Mouse (Mus musculus): ENCODE measurements at regions not wholly inside any gene's neighbourhood (a gene's known extent, or its start where the extent isn't known, plus 50 kb on each side); places are given as distances from the start of the nearest gene placed in this dataset.
A peak's percentile ranks its signal among the peaks of the same experiment; 100 is the strongest.
"Not testable (repeated sequence)": the region's sequence is repeated elsewhere in the genome, so short reads cannot be mapped to it uniquely, and the experiment has no call there.

DNA sequence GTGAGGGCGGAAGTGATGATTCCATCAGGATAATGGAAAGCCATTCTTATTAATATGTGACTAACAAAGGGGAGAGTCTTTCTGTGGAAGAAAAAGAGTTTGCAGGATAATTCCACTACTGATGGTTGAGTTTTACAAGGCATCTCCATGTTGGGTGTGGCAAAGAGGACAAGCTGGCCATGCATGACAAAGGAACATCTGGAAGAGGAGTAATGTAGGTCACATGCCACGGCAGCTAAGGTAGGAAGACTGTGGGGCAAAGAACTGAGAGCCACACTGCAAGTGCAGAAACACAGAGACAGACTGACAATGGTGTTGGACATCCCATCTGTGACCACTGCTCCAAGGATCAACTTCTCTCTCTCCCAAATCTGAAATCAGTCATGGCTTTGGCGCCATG, 196.4 kb upstream of the Gdi2 start:
- no peak for DNase-seq (ENCODE audit: low spot score in 2 of 2)

DNA sequence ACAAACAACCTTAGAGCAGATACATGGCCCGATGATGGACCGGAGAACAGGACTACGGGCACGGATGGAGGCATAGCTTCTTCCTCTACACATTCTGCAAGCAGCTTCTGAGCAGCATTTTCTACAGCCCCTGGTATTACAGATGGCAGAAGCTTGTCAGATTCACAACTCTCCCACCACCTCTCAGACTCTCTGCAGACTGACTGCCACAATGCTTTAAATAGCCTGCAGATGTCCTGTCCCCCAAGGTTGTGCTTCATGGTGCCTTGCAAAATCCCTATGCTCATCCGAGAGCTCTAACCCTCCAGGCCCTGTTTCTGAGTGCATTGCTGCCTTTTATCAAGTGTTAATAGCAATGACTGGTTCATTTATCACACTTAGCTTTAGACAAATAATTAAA, 194.3 kb upstream of the Gdi2 start:
- no peak for DNase-seq (ENCODE audit: low spot score in 2 of 2)

DNA sequence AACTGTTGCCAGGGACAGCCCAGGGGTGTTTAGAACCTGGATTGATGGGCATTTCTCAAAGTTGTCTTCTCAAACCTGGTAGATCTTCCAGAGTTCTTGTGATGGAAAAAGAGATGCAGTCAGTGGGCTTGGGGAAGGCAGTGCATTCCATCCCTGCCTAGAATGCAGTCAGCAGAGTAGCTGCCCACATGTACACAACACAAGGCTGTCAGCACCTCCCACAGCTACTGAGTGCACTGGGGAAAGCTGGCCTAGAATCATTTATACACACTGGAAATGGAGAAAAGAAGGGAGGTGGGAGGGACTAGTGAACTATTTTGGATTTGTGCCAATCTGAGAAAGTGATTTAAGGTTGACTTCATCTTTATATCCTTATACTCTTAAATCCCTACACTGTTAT, 183.0 kb upstream of the Gdi2 start:
- DNase-seq (ENCODE audit: low spot score in 2 of 2): not testable (repeated sequence)

DNA sequence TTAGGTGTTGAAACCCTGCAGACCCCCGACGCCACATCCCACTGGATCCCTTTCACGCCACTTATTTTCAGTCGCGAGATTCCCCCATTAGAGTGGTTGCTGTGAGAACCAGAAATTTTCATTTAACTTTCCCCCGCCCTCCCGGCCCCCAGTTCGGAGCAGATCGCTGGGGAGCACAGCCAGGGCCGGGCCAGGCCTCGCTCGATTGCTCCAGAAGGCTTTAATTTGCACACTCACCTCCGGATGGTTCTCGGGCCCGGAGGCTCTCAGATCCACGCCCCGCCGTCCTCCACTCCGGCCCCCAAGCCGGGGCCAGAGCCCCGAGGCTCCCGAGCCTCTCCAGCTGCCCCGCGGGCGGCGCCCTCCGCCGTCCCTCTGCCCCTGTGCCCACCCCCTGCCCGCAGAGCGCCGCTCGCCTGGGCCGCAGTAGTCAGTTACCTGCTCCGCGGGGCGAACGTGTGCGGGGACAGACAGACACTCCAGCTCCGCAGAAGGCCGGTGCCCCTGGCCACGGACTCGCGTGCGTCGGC, 179.7 kb upstream of the Gdi2 start:
- DNase-seq (ENCODE audit: low spot score in 2 of 2): no peak

DNA sequence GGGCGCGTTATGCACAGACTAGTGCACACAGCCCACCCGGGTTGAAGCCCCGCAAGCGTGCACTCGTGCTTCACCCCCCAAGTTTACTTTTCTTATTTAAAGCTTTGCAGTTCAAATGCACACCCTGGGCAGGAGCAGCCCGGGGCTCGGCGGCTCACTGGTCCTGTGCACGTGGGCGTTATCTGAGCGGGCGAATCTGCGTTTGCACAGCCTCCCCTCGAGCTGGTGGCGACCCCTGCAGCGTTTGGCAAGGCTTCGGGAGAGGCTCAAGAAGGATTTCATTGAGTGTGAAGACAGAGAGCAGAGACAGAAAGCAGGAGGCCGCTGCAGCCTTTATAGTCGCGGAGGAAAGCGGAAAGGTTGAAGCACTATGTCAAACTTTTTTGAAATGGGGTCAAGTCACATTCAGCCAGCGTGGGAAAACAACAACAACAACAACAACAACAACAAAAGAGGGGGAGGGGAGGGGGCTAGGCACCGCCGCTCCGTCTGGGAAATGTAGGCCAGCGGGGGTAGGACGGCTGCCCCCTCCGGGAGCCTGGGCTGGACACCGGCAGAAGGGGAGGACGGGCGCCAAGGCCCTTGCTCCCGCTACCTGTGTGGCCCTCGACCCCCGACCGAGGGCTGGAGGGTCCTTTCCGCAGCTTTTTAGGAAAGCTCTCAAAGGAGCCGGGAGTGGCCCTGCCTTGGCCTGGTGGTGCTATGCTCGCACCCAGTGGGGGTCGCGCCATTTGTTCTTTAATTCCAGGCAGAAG, 178.7 kb upstream of the Gdi2 start:
- no peak for DNase-seq (ENCODE audit: low spot score in 2 of 2)

DNA sequence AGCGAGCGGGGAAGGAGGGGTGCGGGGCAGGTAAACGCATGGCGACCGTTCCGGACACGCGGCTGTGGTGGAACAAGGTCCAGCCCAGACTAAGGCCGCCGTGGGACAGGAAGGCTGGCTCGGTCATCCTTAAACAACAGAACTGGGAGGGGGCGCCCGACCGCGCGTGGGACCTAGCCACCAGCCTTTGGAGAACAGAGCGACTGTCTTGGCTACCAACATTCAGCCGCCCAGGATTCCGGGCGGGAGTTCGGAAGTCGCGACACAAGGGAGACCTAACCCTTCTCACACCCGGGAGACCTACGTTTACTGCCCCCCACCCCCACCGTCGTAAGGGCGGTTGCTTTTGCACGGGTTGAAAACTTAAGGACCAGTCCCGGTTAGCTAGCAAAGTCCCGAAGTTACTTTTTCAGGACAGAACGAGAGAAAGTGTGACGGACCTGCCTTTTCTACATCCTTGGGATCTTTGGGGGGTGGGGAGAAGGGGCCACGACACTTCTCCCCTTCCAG, 178.1 kb upstream of the Gdi2 start:
- not testable (repeated sequence) for DNase-seq (ENCODE audit: low spot score in 2 of 2)

DNA sequence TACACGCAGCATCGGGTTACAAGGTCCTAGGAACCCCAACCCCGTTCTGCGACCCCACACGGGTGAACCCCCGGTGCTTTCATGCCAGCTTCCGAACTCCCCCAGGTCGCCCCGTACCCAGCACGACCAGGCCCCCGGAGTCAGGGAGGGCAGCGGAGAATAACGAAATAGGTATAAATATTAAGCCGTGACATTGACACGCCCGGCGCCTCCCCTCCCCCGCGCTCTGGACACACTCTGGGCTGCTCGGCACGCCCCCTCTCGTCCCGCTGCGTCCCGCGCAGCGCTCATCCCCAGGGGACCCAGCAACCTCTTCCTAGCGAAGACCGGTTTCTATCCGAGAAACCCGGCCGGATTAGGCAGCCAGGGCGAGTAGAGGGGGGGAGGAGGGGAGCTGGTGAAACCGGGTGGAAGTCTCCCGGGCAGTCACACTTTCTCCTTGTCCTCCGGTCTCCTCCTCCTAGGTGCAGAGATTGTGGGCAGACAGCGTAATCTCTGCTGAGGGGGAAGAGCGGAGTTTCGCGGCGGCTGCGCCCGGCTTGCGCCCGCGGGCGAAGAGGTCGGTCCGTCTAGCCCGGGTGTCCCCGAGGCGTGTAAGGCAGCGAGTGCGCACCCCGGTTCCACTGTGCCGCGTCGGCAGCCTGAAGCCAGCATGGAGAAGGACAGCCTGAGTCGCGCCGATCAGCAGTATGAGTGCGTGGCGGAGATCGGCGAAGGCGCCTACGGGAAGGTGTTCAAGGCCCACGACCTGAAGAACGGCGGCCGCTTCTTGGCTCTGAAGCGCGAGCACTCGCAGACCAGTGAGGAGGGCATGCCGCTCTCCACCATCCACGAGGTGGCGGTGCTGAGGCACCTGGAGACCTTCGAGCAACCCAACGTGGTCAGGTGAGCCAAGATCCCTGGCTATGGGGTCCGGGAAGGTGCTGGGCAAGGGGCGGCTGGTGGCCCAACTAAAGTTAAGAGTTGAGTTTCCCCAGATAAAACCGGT, 177.1 kb upstream of the Gdi2 start:
- DNase-seq (ENCODE audit: low spot score in 2 of 2): no peak

DNA sequence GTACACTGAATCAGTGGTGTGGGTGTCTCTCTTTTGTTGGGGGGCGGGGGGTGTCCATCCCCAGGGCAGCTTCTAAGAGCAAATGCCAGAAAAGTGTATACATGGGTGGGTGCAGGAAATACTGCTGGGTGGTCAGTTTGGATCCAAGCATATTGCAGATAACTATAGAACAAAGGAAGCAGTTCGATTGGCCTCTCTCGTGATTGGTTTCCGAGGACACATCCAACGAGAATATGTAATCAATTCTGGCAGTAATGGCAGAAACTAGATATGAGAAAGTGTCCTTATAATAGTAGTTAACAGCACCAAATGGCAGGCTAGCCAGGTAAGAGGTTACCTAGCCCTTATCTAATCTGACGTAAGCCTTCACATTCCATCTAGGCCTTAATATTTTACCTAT, 165.2 kb upstream of the Gdi2 start:
- DNase-seq (ENCODE audit: low spot score in 2 of 2): no peak

DNA sequence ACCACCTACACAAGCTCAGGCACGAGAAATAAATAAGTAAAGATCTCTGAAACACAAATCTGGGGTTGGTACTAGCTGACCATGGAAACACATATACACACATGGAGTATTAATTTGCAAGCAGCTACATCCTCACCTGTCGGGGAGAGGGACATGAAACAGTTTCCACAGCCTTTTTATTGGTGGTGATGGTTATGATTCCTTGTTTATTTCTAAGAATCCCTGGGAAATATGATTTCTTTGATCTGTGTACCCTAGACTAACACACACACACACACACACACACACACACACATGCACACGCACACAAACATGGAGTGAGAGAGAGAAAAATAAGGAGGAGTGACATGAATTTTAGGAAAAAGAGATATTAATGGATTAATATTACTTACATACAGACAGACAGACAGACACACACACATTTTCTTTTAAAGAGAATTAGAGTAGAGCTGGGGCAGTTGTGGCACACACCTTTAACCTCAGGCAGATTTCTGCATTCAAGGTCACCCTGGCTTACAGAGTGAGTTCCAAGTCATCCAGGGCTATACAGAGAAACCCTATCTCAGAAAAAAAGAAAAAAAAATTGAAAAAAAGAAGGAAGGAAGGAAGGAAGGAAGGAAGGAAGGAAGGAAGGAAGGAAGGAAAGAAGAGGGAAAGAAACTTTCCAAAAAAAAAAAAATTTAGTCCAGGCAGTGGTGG, 164.2 kb upstream of the Gdi2 start:
- DNase-seq (ENCODE audit: low spot score in 2 of 2): peak in 1 of 2 experiments; percentile 42

DNA sequence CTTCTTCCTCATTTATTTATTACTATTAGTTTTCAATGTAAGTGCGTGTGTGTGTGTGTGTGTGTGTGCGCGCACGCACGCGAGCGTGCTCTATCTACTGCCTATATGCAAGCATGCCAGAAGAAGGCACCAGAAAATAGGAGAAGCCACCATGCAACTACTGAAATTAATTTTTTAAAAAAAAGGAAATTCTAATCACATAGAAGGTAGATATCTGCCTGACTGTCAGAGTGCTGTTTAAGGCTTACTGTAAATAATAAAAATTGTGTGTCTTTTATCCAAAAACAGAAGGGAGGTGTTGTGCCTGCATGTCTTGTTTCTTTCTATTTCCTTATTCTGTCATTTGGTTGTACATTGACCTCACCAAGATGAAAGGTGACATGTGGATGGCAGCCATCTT, 163.1 kb upstream of the Gdi2 start:
- no peak for DNase-seq (ENCODE audit: low spot score in 2 of 2)

DNA sequence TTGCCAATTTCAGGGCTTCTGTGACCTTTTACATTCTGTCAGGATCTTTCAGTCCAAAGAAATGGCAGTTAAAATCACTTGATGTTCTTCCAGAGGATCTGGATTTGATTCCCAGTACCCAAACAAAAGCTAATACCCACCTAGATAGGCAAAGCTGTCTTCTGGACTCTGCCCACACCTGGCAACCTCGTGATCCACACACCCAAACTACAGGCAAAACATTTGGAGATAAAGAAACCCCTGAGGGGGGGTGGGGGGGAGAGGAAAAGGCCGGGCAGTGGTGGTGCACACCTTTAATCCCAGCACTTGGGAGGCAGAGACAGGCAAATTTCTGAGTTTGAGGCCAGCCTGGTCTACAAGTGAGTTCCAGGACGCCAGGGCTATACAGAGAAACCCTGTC, 160.1 kb upstream of the Gdi2 start:
- not testable (repeated sequence) for DNase-seq (ENCODE audit: low spot score in 2 of 2)

DNA sequence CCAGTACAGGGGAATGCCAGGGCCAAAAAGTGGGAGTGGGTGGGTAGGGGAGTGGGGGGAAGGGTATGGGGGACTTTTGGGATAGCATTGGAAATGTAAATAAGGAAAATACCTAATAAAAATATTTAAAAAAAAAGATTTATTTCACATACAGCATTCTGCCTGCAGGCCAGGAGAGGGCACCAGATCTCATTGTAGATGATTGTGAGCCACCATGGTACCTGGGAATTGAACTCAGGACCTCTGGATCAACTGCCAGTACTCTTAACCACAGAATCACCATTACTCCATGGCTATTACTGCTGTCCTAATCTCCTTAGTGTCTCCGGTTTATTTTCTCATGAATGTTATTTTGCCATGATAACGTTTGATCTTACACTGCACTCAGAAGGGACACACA, 132.1 kb upstream of the Gdi2 start:
- not testable (repeated sequence) for DNase-seq (ENCODE audit: low spot score in 2 of 2)

DNA sequence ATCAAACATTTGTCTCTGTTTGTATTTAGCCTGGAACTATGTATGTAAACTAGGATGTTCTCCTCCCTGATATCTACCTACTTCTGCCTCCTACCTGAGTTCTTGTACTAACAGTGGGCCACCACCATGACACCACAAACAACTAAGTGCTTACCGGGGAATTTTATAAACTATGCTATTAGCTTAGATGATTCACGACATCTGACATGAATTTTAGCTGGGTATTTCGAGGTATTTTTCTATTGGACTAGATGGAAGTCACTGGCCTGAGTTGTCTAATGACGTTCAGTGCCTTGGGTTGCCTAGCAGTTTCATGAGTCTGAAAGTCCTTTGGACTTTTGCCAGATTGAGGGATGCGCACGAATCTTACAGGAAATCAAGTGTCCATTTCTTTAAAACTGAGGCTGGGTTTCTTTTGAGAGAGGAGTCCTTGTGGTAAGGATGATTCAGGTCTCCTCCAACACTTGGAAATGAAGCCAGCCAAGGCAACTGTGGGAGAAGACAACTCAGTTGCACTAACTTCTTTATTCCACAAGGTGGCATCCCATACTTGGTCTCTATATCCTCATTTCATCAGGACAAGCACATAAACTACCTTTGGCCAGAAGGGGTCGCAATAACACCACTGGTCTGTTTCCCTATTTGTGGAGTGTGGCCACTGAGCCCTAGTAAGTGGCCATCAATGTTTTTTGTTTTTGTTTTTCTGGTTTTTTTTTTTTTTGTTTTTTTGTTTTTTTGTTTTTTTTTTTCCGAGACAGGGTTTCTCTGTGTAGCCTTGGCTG, 131.4 kb upstream of the Gdi2 start:
- DNase-seq (ENCODE audit: low spot score in 2 of 2): peak; percentile 61 to 79

DNA sequence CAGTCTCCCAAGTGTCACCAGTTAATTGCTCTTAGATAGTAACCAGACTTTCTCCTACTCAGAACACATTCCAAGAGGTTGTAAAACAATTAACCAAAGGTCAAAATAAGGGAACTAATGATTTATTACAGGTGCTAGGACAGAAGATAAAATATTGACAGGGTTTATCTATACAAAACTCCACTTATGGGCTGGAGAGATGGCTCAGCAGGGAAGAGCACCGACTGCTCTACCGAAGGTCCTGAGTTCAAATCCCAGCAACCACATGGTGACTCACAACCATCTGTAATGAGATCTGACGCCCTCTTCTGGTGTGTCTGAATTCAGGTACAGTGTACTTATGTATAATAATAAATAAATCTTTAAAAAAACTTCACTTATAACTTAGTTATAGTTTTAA, 127.6 kb upstream of the Gdi2 start:
- not testable (repeated sequence) for DNase-seq (ENCODE audit: low spot score in 2 of 2)

DNA sequence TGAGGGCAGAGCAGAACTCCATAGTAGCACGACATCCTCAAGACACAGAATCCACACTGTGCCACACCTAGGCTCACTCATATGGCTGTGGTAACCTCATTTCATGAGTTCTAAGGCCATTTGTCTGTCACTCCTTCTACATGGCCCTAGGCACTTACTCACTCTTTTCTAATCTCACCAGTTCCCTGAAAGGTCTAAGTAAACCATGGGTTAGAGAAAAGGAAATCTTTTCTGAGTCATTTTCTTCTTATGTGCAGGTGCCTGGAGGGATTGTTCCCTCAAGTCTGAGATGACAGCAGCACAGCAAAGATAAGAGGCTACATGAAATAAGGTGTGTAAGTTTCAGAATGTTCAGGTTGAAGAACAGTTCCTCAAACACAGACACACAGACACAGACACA, 120.8 kb upstream of the Gdi2 start:
- DNase-seq (ENCODE audit: low spot score in 2 of 2): no peak

DNA sequence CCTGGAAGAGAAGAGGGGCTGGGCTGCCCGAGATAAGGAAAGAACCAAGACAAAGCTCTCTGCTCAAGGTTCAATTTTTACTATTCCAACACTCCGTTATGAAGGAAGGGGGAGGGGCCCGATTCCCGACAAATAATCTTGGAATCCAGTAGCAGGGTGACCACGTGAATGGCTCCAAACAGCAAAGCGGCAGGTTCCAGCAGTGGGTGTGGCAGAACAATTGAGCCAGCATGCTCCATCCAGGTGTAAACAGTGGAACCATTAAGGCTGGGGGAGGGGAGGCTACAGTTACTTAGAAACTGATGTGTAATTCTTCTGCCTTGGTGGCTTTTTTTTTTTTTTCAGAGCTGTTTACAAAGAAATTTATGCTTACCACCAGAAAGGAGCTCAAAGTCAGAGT, 82.5 kb upstream of the Gdi2 start:
- not testable (repeated sequence) for DNase-seq (ENCODE audit: low spot score in 2 of 2)

DNA sequence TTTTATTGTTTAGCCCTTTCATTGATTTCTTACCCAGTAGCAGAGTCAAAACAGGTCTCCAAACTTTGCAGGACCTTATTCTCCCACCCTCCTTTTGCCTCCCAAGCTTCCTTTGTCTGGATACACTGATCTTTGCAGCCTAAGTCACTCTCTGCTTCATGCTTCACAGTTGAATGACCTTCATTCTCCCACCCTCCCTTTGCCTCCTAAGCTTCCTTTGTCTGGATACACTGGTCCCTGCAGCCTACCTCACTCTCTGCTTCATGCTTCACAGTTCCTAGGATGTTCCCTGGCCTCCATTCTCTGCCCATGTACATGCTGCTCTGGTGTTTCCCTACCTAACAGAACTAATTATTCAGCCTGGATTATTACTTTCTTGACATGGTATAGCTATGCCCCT, 61.0 kb upstream of the Gdi2 start:
- DNase-seq (ENCODE audit: low spot score in 2 of 2): no peak

DNA sequence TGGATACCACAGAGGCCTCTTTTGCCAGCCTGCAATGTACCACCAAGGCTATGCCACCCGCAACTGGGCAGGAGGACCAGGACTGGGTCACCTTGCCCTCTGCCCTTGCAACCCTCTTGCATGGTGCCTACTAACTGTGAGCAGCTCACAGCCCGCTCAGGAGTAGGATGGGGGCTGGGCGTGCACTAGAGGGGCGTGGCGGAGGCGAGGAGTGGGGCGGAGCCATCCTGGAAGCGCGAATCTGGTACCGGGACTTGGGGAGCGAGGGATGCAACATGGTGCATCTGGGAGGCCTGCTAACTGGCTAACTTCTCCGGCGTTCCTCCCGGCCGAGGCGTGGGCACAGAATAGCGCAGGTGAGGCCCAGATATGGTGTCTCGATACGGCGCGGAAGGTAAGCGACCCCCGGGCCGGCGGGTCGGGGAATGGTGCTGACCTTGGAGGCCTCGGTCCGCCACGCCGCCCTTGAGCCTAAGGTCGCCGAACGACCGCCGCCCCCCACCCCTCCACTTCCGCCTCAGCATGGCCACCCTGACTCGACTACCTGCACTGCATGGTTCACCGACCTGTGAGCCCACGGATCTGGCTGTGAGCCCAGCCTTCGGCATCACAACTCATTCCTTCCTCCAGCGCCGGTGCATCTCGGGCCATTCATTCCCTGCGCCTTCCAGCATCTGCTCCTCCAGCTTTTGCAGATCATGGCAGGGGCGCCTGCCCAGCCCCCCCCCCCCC, 59.7 kb upstream of the Gdi2 start:
- peak; percentile 30 to 43 for DNase-seq (ENCODE audit: low spot score in 2 of 2)
